Mouse (Mus musculus) hindbrain, embryonic 13.5 days (tissue): ENCODE measurements around the gene Ntng1. TPM values are rescaled to one million over a fixed set of nuclear protein-coding genes. Genes with fewer than 3 reads are reported as not detected.

Source experiments
- ATAC-seq: fragments of 200-750 bp; cut with Nextera tagmentation; 2 replicates; pipeline ENCODE4 v1.8.0; 2017; ENCODE audit warnings: moderate TSS enrichment; ENCODE audit not compliant: low FRiP score
- H3K27ac ChIP-seq: fragments of 300-500 bp; sonication (generic); 2 replicates; pipeline ENCODE4 v1.5.1; 2015; ENCODE audit warnings: inconsistent platforms, mild to moderate bottlenecking, moderate library complexity
- H3K27me3 ChIP-seq: fragments of 300-500 bp; sonication (generic); 2 replicates; pipeline ENCODE4 v1.6.1; 2015; ENCODE audit warnings: mild to moderate bottlenecking, inconsistent platforms
- H3K36me3 ChIP-seq: fragments of 300-500 bp; sonication (generic); 2 replicates; pipeline ENCODE4 v1.6.1; 2015; ENCODE audit warnings: mild to moderate bottlenecking, inconsistent platforms
- H3K4me1 ChIP-seq: fragments of 300-500 bp; sonication (generic); replicated peaks from 2 replicates; pipeline ENCODE4 v1.6.1; 2015; ENCODE audit warnings: inconsistent platforms
- H3K4me2 ChIP-seq: fragments of 300-500 bp; sonication (generic); 2 replicates; pipeline ENCODE4 v1.6.1; 2015; ENCODE audit warnings: inconsistent platforms, mild to moderate bottlenecking, moderate library complexity
- H3K4me3 ChIP-seq: fragments of 300-500 bp; sonication (generic); 2 replicates; pipeline ENCODE4 v1.5.1; 2015; ENCODE audit warnings: mild to moderate bottlenecking, inconsistent platforms
- H3K9ac ChIP-seq: fragments of 300-500 bp; sonication (generic); 2 replicates; pipeline ENCODE4 v1.6.1; 2015; ENCODE audit warnings: mild to moderate bottlenecking, inconsistent platforms
- H3K9me3 ChIP-seq: fragments of 300-500 bp; sonication (generic); 2 replicates; pipeline ENCODE4 v1.6.1; 2016; ENCODE audit warnings: inconsistent platforms
- WGBS: fragments of 180-500 bp; shearing (Covaris S2); methylation state at CpG from one replicate; pipeline ENCODE4 v1.1.7; 2015; 5-methylcytosine and 5-hydroxymethylcytosine counted together
- polyA plus RNA-seq: library from polyadenylated mRNA; unstranded; fragments of >200 nt; fragmentation: Nextera tagmentation; extraction: Ambion mirVana; gene quantifications from 2 replicates; pipeline ENCODE4 v1.2.1, GENCODE M21; 2015

Ntng1 gene
- polyA plus RNA-seq, 1 experiment from 2014 or later: 19.7 TPM

DNA sequence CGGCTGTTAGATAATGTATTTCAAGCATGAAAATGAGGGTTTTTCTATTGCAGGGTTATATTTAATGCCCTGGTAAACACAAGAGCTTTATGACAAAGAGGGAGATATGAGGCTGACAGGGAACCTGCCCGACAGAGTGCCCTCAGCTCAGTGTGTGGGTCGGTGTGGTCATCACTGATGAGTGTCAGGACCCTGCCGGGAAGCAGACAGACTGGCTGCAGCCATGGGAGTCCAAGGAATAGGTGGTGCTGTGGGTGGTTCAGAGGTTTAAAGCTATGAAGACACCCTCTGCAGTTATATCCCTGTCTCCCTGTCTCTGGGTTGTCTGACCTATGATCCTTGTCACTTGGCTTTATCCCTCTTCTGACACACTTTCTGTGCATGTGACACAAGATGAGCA, 258.1 kb downstream of the Ntng1 start:
- no peaks in the 10 kb centered on the region for H3K27me3 ChIP-seq
- no peak overlapping the region for H3K4me2 ChIP-seq
- 47% methylated on average over 4 of the region's 4 CpGs for WGBS
- H3K36me3 ChIP-seq: no peaks in the 10 kb centered on the region
- H3K27ac ChIP-seq: no peak overlapping the region
- no peak overlapping the region for H3K9ac ChIP-seq
- no peaks in the 10 kb centered on the region for H3K9me3 ChIP-seq
- no peak for ATAC-seq
- H3K4me3 ChIP-seq: no peak overlapping the region
- no peaks in the 10 kb centered on the region for H3K4me1 ChIP-seq

- ATAC-seq: no peak
- Histone ChIP-seq H3K9me3 (no peaks in the 10 kb centered on the region), H3K27ac (no peak overlapping the region), H3K36me3 (no peaks in the 10 kb centered on the region), H3K4me2 (no peak overlapping the region), H3K4me1 (no peaks in the 10 kb centered on the region), H3K4me3 (no peak overlapping the region), H3K27me3 (no peaks in the 10 kb centered on the region), H3K9ac (no peak overlapping the region)
- WGBS: 88% methylated on average over 4 of the region's 4 CpGs
Observed at GRCm38 (mm10) chr3:109879061-109879460, 264.8 kb downstream of the Ntng1 start.

GRCm38 (mm10) chr3:109871986-109872385, 271.8 kb downstream of the Ntng1 start:
- Histone ChIP-seq H3K4me1 (no peaks in the 10 kb centered on the region), H3K9me3 (no peaks in the 10 kb centered on the region), H3K9ac (no peak overlapping the region), H3K4me2 (no peak overlapping the region), H3K4me3 (no peak overlapping the region), H3K27ac (no peak overlapping the region), H3K36me3 (no peaks in the 10 kb centered on the region), H3K27me3 (no peaks in the 10 kb centered on the region)
- ATAC-seq: no peak
- 93% methylated on average over 17 of the region's 17 CpGs for WGBS

DNA sequence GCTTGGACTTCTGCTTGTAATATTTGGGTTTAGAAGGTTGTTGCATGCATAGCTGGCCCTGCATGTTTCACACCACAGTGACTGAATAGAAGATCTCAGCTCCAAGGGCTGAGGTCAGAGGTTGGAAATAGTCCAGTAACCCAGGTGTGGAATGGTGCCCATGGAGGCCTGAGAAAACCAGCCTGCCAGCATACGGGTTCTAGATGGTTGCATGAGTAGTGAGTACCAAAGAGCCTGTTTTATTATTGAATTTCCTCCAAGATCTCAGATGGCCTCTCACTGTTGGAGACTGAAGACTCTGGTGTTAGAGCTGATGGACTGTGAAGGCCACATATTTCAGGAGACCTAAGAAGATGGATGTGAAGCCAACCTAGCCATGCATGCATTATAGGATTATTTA, 285.5 kb downstream of the Ntng1 start:
- Histone ChIP-seq H3K27me3 (no peaks in the 10 kb centered on the region), H3K27ac (no peak overlapping the region), H3K4me3 (no peak overlapping the region), H3K9ac (no peak overlapping the region), H3K9me3 (no peaks in the 10 kb centered on the region), H3K4me1 (no peaks in the 10 kb centered on the region), H3K4me2 (no peak overlapping the region), H3K36me3 (no peaks in the 10 kb centered on the region)
- 94% methylated on average over 1 of the region's 1 CpGs for WGBS
- ATAC-seq: no peak

- Histone ChIP-seq H3K27ac (no peak overlapping the region), H3K36me3 (no peaks in the 10 kb centered on the region), H3K9ac (no peak overlapping the region), H3K4me3 (no peak overlapping the region), H3K27me3 (no peaks in the 10 kb centered on the region), H3K9me3 (no peaks in the 10 kb centered on the region), H3K4me2 (no peak overlapping the region), H3K4me1 (no peaks in the 10 kb centered on the region)
- no peak for ATAC-seq
- 90% methylated on average over 9 of the region's 9 CpGs for WGBS
Observed at GRCm38 (mm10) chr3:109854449-109855155, 289.2 kb downstream of the Ntng1 start.

DNA sequence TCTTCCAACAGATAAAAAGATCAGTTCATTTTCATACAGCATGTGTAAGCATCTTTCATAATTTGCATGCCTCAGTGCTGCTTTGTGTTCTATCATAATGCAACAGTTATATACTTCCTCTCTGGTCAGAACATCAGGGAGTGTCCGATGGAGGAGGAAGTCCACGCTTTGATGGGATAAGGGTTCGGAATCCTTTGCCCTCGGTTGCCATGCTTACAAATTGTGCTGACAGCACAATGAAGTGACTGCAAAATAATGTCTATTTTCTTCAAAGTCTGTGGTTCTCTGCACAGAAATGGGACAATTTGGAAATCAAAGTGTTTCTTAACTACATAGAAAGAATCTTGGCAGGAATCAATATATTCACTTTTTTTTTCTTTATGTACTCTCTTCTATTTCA, 297.2 kb downstream of the Ntng1 start:
- no peaks in the 10 kb centered on the region for H3K27me3 ChIP-seq
- no peaks in the 10 kb centered on the region for H3K4me1 ChIP-seq
- H3K4me3 ChIP-seq: no peak overlapping the region
- no peak overlapping the region for H3K9ac ChIP-seq
- ATAC-seq: no peak
- no peaks in the 10 kb centered on the region for H3K9me3 ChIP-seq
- WGBS: 78% methylated on average over 4 of the region's 4 CpGs
- no peak overlapping the region for H3K27ac ChIP-seq
- H3K4me2 ChIP-seq: no peak overlapping the region
- H3K36me3 ChIP-seq: no peaks in the 10 kb centered on the region

GRCm38 (mm10) chr3:109825806-109826205, 318.0 kb downstream of the Ntng1 start:
- H3K4me1 ChIP-seq: no peaks in the 10 kb centered on the region
- whole genome bisulfite sequencing: 100% methylated on average over 1 of the region's 1 CpGs
- no peaks in the 10 kb centered on the region for H3K27me3 ChIP-seq
- H3K36me3 ChIP-seq: no peaks in the 10 kb centered on the region
- H3K4me2 ChIP-seq: no peak overlapping the region
- no peak overlapping the region for H3K9ac ChIP-seq
- ATAC-seq: no peak
- no peak overlapping the region for H3K27ac ChIP-seq
- H3K4me3 ChIP-seq: no peak overlapping the region
- H3K9me3 ChIP-seq: no peaks in the 10 kb centered on the region

DNA sequence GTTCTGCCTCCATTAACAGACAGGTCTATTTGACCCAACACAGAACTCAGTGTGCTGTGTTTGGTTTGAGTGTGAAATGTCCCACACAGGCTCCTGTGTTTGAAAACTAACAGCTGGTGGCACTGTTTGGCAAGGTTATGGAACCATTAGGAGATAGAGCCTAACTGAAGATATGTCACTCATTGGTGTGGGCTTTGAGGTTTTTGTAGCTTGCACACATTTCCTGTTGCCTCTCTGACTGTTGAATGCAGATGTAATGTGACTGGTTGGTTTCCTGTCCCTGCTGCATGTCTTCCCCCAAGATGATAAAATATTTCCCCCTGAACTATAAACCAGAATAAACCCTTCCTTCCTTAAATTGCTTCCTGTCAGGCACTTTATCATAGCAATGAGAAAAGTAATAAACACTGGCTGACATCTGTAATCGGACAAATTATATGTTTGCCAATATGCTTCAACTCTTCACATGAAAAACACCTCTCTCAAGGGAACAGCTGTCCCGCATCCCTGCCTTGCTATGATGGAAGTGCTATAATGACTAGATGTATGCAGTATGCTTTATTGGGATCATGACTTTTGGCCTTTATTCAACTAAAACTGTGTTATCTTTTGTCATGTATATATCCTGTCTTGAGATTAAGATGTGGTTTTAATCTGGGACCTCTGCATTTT, 320.9 kb downstream of the Ntng1 start:
- Histone ChIP-seq H3K4me1 (no peaks in the 10 kb centered on the region), H3K27me3 (no peaks in the 10 kb centered on the region), H3K9me3 (no peaks in the 10 kb centered on the region), H3K36me3 (no peaks in the 10 kb centered on the region), H3K4me3 (no peak overlapping the region), H3K27ac (no peak overlapping the region), H3K9ac (no peak overlapping the region), H3K4me2 (no peak overlapping the region)
- ATAC-seq: no peak
- WGBS: 90% methylated on average over 2 of the region's 2 CpGs

DNA sequence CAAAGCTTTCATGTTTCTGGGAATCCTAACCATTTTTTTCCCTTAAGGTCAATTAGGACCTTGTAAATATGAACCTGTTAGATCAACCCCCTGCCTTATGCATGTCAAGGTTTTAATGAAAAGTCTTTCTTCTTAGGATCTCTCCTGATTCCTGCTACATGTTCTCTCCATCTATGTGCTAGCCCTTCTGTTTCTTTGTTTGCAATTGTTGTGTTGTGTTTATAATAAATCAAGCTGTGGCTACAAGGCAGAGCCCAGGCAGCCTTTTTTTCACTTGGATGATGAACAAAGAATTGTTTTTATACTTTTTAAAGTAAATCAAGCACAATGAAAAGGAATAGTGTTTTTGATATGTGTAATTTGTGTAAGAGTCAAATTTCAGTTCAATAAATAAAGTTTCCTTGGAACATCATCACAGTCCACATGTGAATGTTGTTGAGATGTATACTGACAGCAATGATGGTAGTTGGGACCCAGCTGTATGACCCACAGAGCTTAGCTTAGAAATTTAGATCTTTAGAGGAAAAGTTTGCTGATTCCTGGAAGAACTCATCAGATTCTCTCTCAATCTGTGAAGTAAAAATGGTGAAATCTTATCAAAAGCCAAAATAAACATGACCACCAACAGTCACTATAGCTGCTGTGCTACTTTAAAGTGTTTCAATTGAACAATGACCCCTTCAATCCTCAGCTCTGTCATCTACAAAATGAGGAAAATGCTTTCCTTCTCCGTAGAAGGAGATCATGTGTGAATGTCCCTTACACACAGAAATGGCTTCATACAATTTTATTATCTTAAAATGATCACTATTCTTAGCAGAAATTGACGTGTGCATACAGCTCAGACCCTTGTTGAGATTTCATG, 324.8 kb downstream of the Ntng1 start:
- H3K4me2 ChIP-seq: no peak overlapping the region
- H3K4me1 ChIP-seq: no peaks in the 10 kb centered on the region
- no peak overlapping the region for H3K4me3 ChIP-seq
- H3K27me3 ChIP-seq: no peaks in the 10 kb centered on the region
- H3K9me3 ChIP-seq: no peaks in the 10 kb centered on the region
- no peak overlapping the region for H3K27ac ChIP-seq
- H3K9ac ChIP-seq: no peak overlapping the region
- WGBS: 81% methylated on average over 2 of the region's 2 CpGs
- ATAC-seq: no peak
- H3K36me3 ChIP-seq: no peaks in the 10 kb centered on the region

- Histone ChIP-seq H3K4me3 (no peak overlapping the region), H3K4me2 (no peak overlapping the region), H3K9ac (no peak overlapping the region), H3K9me3 (no peaks in the 10 kb centered on the region), H3K36me3 (no peaks in the 10 kb centered on the region), H3K4me1 (0 out of 2 replicates have a peak, but pooled peaks cover 8% of the 10 kb centered on the region), H3K27ac (no peak overlapping the region), H3K27me3 (no peaks in the 10 kb centered on the region)
- 90% methylated on average over 1 of the region's 1 CpGs for WGBS
- no peak for ATAC-seq
Observed at GRCm38 (mm10) chr3:109809065-109809464, 334.7 kb downstream of the Ntng1 start.

GRCm38 (mm10) chr3:109807211-109807934, 336.4 kb downstream of the Ntng1 start:
- H3K27me3 ChIP-seq: no peaks in the 10 kb centered on the region
- no peak for ATAC-seq
- H3K9me3 ChIP-seq: no peaks in the 10 kb centered on the region
- no peak overlapping the region for H3K4me2 ChIP-seq
- H3K4me3 ChIP-seq: no peak overlapping the region
- H3K9ac ChIP-seq: no peak overlapping the region
- H3K36me3 ChIP-seq: no peaks in the 10 kb centered on the region
- 0 out of 2 replicates have a peak, but pooled peaks cover 8% of the 10 kb centered on the region for H3K4me1 ChIP-seq
- 53% methylated on average over 6 of the region's 6 CpGs for WGBS
- no peak overlapping the region for H3K27ac ChIP-seq

GRCm38 (mm10) chr3:109804145-109804544, 339.7 kb downstream of the Ntng1 start:
- peak; percentile 21; the same call in 1 of the 2 replicates for ATAC-seq
- H3K9ac ChIP-seq: no peak overlapping the region
- H3K4me1 ChIP-seq: 0 out of 2 replicates have a peak, but pooled peaks cover 8% of the 10 kb centered on the region
- H3K9me3 ChIP-seq: no peaks in the 10 kb centered on the region
- H3K27me3 ChIP-seq: no peaks in the 10 kb centered on the region
- H3K4me3 ChIP-seq: no peak overlapping the region
- H3K27ac ChIP-seq: no peak overlapping the region
- 46% methylated on average over 2 of the region's 2 CpGs for WGBS
- no peak overlapping the region for H3K4me2 ChIP-seq
- H3K36me3 ChIP-seq: no peaks in the 10 kb centered on the region
